Mouse (Mus musculus) ovary, adult 18-20 months (tissue): ENCODE data around the gene Crbn.

Source experiments
- DNase-seq: peaks from one replicate; pipeline ENCODE4 v3.0.0; 2022; ENCODE audit warnings: low spot score, mixed read lengths

Crbn gene

GRCm38 (mm10) chr6:106765892-106766291, 34.0 kb downstream of the Crbn start:
- no peak for DNase-seq

- DNase-seq: no peak
Observed at GRCm38 (mm10) chr6:106761486-106761885, 38.4 kb downstream of the Crbn start.

GRCm38 (mm10) chr6:106760473-106761218, 39.2 kb downstream of the Crbn start:
- no peak for DNase-seq

GRCm38 (mm10) chr6:106758299-106758698, 41.6 kb downstream of the Crbn start:
- no peak for DNase-seq

- DNase-seq: no peak
Observed at GRCm38 (mm10) chr6:106750291-106750690, 49.6 kb downstream of the Crbn start.

- no peak for DNase-seq
Observed at GRCm38 (mm10) chr6:106748887-106749388, 50.9 kb downstream of the Crbn start, which contains the start of gene Il5ra. Il5ra (minus strand) TSS chr6:106749037.

- DNase-seq: no peak
Observed at GRCm38 (mm10) chr6:106747804-106748203, 52.1 kb downstream of the Crbn start.

GRCm38 (mm10) chr6:106747251-106747650, 52.6 kb downstream of the Crbn start:
- no peak for DNase-seq

- DNase-seq: no peak
Observed at GRCm38 (mm10) chr6:106745673-106746394, 54.0 kb downstream of the Crbn start.

- no peak for DNase-seq
Observed at GRCm38 (mm10) chr6:106743556-106744233, 56.2 kb downstream of the Crbn start.

GRCm38 (mm10) chr6:106740244-106740825, 59.5 kb downstream of the Crbn start:
- no peak for DNase-seq

- DNase-seq: no peak
Observed at GRCm38 (mm10) chr6:106738229-106738628, 61.6 kb downstream of the Crbn start.

- DNase-seq: no peak
Observed at GRCm38 (mm10) chr6:106732563-106732962, 67.3 kb downstream of the Crbn start.
